Mouse (Mus musculus) E14TG2a.4 (cell line): ENCODE data around the gene D13Ertd608e.
"Not testable (repeated sequence)": the region's sequence is repeated elsewhere in the genome, so short reads cannot be mapped to it uniquely, and the experiment has no call there.

Experiments used
- CTCF ChIP-seq: conservative IDR thresholded peaks from 2 replicates; pipeline ENCODE4 v1.5.1; 2014; ENCODE audit warnings: low read length
- NANOG ChIP-seq: IDR thresholded peaks from 2 replicates; pipeline ENCODE4 v1.6.1; 2014; ENCODE audit warnings: borderline replicate concordance, low read length, mixed read lengths

DNA sequence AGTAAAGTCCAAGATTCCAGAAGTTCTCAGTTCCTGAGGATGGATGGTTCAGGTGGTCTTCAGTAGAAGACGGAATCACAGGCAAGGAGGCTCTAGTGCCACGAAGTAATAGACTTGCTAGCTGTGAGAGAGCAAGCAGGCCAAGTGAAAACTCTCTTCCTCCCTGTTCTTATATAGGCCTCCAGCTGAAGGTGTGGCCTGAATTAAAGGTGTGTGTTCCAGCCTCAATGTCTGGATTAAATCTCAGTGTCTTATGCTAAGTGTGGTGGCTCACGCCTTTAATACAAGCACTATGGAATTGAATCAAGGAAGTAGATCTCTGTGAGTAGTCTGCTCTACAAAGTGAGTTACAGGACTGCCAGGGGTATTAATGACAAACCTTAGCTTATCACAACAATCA is 58.9 kb downstream of the D13Ertd608e start, which contains the start of gene Tcstv1:
- not testable (repeated sequence) for TF ChIP-seq CTCF, NANOG
